Mouse (Mus musculus) right cerebral cortex, adult 2 months (tissue): ENCODE results near the gene Crtac1.

Experiments
- DNase-seq, 2 experiments: peaks; one replicate each; pipeline ENCODE4 v3.0.0; 2021 to 2022; ENCODE audit warnings: low spot score in 2 of 2

Crtac1 gene

DNA sequence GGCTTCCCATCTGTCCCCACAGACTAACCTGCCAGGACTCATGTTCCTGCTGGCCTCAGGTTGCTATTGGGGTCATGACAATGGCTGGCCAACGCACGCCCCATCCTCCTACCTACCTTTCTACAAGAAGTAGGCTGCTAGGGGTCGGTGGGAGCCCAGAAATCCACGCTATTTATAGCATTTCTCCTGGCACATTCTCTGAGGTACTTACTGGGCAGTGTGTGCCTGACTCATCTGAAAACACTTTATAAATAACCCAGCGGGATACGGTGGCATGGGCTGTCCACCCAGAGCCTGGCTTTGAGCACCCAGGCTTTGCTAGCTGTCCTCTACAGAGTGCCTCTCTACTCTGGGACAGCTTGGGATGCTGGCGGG is 193.3 kb downstream of the Crtac1 start:
- DNase-seq, result no peak

DNA sequence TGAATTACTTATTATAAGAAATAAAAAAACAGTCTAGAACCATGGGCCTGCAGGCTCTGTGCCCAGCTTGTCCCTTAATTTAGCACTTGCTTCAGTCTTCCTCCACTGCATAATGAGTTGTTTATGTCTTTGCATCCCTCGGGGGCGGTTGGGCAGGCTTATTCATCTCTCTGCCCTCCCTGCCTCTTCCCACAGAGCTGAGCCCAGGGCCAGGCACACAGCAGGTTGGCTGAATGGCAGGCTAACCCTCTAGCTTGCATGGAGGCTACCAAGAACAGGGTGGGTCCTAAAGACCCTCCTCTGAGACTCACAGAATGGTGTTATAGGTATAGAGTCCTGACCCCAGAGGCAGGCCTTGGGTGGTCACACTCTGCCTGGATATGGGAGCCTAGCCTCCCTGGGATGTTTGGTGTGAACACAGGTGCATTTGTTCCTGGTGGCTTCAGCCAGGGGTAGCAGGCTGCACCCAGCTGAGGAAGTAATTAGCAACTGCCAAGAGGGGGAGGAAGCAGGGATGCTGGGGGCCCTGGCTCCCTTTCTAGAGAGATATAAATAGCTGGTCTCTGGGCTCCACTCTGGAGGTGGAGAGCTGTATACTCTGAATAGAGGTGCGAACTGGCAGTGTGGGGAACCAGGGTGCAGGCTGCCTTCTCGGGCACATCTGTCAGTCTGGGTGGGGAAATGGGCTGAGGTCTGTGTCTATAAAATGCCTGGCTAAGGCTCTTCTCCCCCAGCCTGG is 193.8 kb downstream of the Crtac1 start:
- DNase-seq, result peak; percentile 56 to 65
